Mouse (Mus musculus) limb, embryonic 13.5 days (tissue): Measurements from ENCODE around the gene Kirrel3. TPM values are rescaled to one million over a fixed set of nuclear protein-coding genes. Genes with fewer than 3 reads are reported as not detected.

Experiments used
- ATAC-seq: fragments of 200-750 bp; cut with Nextera tagmentation; 2 replicates; pipeline ENCODE4 v1.8.0; 2017; ENCODE audit warnings: low read depth, moderate number of reproducible peaks, moderate TSS enrichment; ENCODE audit not compliant: low FRiP score
- H3K27ac ChIP-seq: fragments of 300-500 bp; sonication (generic); 2 replicates; pipeline ENCODE4 v1.5.1; 2015; ENCODE audit warnings: inconsistent platforms, mild to moderate bottlenecking, moderate library complexity
- H3K27me3 ChIP-seq: fragments of 300-500 bp; sonication (generic); 2 replicates; pipeline ENCODE4 v1.6.1; 2015; ENCODE audit warnings: mild to moderate bottlenecking, inconsistent platforms
- H3K36me3 ChIP-seq: fragments of 300-500 bp; sonication (generic); 2 replicates; pipeline ENCODE4 v1.6.1; 2015; ENCODE audit warnings: inconsistent platforms, mild to moderate bottlenecking, moderate library complexity
- H3K4me1 ChIP-seq: fragments of 300-500 bp; sonication (generic); 2 replicates; pipeline ENCODE4 v1.6.1; 2015; ENCODE audit warnings: inconsistent platforms
- H3K4me2 ChIP-seq: fragments of 300-500 bp; sonication (generic); replicated peaks from 2 replicates; pipeline ENCODE4 v1.6.1; 2015; ENCODE audit warnings: inconsistent platforms, mild to moderate bottlenecking, moderate library complexity
- H3K4me3 ChIP-seq: fragments of 300-500 bp; sonication (generic); 2 replicates; pipeline ENCODE4 v1.5.1; 2015; ENCODE audit warnings: moderate library complexity, mild to moderate bottlenecking, inconsistent platforms
- H3K9ac ChIP-seq: fragments of 300-500 bp; sonication (generic); 2 replicates; pipeline ENCODE4 v1.6.1; 2015; ENCODE audit warnings: mild to moderate bottlenecking, inconsistent platforms
- H3K9me3 ChIP-seq: fragments of 300-500 bp; sonication (generic); 2 replicates; pipeline ENCODE4 v1.6.1; 2016; ENCODE audit warnings: inconsistent platforms
- WGBS: fragments of 180-500 bp; shearing (Covaris S2); methylation state at CpG from one replicate; pipeline ENCODE4 v1.1.7; 2015; 5-methylcytosine and 5-hydroxymethylcytosine counted together
- polyA plus RNA-seq: library from polyadenylated mRNA; unstranded; fragments of >200 nt; fragmentation: Nextera tagmentation; extraction: Ambion mirVana; gene quantifications from 2 replicates; pipeline ENCODE4 v1.2.1, GENCODE M21; 2015

Kirrel3 gene
- polyA plus RNA-seq = 20.8 and 22.0 TPM in 2 replicates

DNA sequence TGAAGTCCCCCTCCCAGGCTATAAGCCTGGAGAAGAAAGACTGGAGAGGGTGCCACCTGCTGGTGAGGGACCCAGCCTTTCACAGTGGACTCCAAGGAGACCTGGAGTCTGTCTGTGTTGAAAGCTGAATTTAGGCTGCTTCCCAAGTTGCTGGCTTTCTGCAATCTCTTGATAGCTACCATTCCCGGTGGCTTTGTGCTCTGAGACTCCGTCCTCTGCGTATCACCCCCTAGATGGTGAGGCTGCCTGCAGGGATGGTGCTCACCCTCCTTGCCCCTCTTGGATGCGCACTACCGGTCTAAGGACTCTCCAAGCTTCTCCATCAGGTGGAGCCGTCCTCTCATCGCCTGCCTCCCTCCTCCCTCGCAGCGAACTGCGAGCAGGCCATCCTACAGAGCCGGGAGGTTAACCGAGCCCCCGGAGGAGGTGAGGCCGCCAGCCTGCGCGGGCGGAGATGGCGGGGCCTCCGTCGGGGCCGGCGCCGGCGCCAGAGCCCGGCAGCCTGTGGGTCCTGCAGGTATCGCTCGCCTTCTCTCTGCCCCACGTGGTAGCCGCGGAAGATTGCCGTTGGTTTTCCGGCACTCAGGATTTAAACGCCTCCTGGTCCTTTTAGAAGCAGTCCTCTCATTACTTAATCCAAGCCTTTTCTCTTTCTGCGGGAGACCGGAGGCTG lies at the start of gene Kirrel3:
TSS of gene Kirrel3 (plus strand) at position 136 of the 673 bp plus-strand sequence.
- Histone ChIP-seq H3K4me2 (peak within 1 kb of the TSS; percentile 71), H3K27me3 (peaks cover 39% of the 10 kb centered on the region), H3K9me3 (no peaks in the 10 kb centered on the region), H3K9ac (peak within 1 kb of the TSS; percentile 73), H3K27ac (peak within 1 kb of the TSS; percentile 79), H3K4me1 (peaks cover 50% of the 10 kb centered on the region), H3K36me3 (no peaks in the 10 kb centered on the region), H3K4me3 (peak within 1 kb of the TSS; percentile 52)
- ATAC-seq = peak; percentile 80
- under 1% methylated on average over 35 of the region's 35 CpGs for WGBS

DNA sequence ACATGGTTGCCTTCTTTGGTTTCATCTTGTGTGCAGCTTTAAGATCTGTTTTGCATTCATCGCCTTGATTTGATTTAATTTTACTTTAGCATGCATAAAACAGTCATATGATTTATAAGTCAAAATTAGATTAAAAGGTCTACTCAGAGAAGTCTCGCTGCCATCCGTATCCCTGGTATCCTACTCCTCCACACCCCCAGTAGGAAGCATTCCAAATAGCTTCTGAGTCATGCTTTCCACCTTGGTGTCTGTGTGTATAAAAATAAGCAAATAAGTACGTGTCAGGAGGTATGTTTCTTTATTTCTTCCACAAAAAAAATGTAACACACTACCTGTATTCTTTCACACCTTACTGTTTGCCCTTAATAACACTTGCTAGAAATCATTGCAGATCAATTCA lies 45.0 kb upstream of the Kirrel3 start:
- no peaks in the 10 kb centered on the region for H3K9me3 ChIP-seq
- no peak overlapping the region for H3K27ac ChIP-seq
- no peak overlapping the region for H3K9ac ChIP-seq
- H3K27me3 ChIP-seq = no peaks in the 10 kb centered on the region
- whole genome bisulfite sequencing = 75% methylated on average over 4 of the region's 4 CpGs
- no peaks in the 10 kb centered on the region for H3K36me3 ChIP-seq
- H3K4me3 ChIP-seq = no peak overlapping the region
- ATAC-seq = no peak
- no peak overlapping the region for H3K4me2 ChIP-seq
- no peaks in the 10 kb centered on the region for H3K4me1 ChIP-seq

DNA sequence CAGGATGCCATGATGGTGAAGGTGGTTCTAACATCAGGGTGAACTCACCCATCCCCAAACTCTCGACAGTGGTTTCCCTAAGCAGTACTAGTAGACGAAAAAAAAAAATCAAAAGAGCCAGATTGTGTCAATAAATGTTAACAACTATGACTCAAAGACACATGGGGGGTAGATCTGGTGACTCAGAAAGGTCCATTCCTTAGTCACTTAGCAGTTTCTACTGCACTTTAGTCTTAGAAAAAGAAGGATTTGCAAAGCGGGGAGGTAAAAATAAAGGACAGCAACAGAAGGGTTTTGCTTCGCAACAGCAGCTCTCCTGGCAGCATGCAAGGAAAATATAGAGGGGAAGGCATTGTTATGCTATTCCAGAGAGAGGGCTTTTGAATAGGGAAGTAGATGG lies 41.7 kb upstream of the Kirrel3 start:
- no peak for ATAC-seq
- peaks cover 10% of the 10 kb centered on the region; the same call in 1 of the 2 replicates for H3K4me1 ChIP-seq
- 69% methylated on average over 4 of the region's 4 CpGs for WGBS
- no peaks in the 10 kb centered on the region for H3K36me3 ChIP-seq
- H3K9me3 ChIP-seq = no peaks in the 10 kb centered on the region
- H3K9ac ChIP-seq = no peak overlapping the region
- H3K27ac ChIP-seq = no peak overlapping the region
- no peaks in the 10 kb centered on the region for H3K27me3 ChIP-seq
- H3K4me2 ChIP-seq = no peak overlapping the region
- no peak overlapping the region for H3K4me3 ChIP-seq

DNA sequence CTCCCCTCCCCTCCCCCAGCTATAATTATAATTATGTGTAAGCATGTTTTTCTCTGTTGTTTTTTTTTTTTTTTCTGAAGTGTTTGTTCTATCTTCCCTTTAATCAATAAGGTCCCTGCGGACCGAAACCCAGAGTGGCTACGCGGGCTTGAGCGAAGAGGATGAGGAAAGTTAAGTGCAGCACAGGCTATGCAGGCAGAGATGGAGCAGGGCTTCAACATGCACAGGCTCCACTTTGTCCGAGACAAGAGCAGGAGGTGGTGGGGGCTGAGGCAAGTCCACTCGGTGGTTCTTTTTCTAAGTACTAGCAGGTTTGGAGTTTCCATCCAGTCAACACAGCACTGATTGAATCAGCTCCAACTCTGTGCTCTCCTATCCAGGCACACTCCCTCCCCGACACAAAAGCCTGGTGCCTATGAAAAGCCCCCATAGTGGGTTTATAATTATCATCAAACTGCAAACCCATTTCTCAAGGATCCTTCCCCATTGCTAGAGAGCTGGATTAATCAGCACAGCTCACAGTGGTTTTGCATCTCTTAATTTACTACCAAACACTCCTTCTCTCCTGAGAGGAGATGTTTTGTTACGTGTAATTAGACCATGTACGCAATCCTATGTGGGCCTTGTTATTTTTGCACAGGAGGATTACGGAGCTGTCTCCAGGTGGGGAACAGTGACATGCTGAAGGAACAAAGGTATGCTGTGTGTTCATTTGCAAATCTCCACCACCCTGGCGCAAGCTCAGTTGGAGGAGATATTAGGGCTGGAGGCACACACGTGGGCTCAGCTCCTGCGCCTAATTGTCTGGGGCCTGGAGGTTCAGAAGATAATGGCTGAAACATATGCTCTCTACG lies 39.0 kb upstream of the Kirrel3 start:
- Histone ChIP-seq H3K9me3 (peaks cover 2% of the 10 kb centered on the region; the same call in 1 of the 2 replicates), H3K4me2 (no peak overlapping the region), H3K36me3 (no peaks in the 10 kb centered on the region), H3K9ac (no peak overlapping the region), H3K4me3 (no peak overlapping the region), H3K27ac (no peak overlapping the region), H3K4me1 (peaks cover 10% of the 10 kb centered on the region; the same call in 1 of the 2 replicates), H3K27me3 (no peaks in the 10 kb centered on the region)
- WGBS = 59% methylated on average over 15 of the region's 15 CpGs
- no peak for ATAC-seq

DNA sequence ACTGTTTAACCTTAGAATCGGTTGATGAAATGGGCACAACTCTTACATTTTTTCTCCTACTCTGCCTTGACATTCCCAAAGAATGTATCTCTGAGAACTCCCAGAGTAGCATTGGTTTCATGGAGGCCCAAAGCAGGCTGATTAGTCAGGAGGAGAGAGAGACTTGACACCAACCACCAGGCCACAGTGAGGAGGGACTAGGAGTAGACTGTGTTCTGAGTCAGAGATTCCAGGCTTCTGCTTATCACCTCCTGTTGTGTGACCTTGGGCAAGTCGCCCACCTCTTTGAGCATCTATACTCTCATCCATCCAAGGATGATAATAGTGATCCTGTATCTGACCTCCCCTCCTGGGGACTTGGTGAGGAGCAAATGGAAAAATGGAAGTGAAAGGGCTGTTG lies 38.0 kb upstream of the Kirrel3 start:
- Histone ChIP-seq H3K27ac (no peak overlapping the region), H3K9me3 (peaks cover 2% of the 10 kb centered on the region; the same call in 1 of the 2 replicates), H3K4me3 (no peak overlapping the region), H3K4me1 (peaks cover 10% of the 10 kb centered on the region; the same call in 1 of the 2 replicates), H3K27me3 (no peaks in the 10 kb centered on the region), H3K9ac (no peak overlapping the region), H3K4me2 (no peak overlapping the region), H3K36me3 (no peaks in the 10 kb centered on the region)
- 91% methylated on average over 2 of the region's 2 CpGs for WGBS
- ATAC-seq = no peak

DNA sequence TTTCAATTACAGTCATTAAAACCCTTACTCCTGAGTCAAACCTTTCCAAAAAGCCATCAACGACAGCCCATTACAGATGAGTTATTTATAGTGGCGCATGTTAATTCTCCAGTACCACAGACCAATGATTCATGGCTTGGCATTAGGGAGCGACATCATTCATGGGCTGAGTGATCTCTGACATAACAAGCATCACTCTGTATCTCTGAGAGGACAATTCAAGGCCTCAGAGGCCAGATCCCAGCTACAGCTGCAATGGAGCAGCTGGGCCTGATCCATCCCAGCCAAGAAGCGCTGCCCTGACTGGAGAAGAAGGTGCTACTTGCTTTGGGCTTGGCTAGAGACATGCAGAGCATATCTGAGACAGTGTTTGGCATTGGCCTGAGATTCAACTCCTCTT lies 37.2 kb upstream of the Kirrel3 start:
- H3K27ac ChIP-seq = no peak overlapping the region
- no peak overlapping the region for H3K4me3 ChIP-seq
- ATAC-seq = no peak
- H3K9me3 ChIP-seq = peaks cover 2% of the 10 kb centered on the region; the same call in 1 of the 2 replicates
- 78% methylated on average over 4 of the region's 4 CpGs for WGBS
- H3K4me1 ChIP-seq = peaks cover 10% of the 10 kb centered on the region; the same call in 1 of the 2 replicates
- H3K9ac ChIP-seq = no peak overlapping the region
- no peaks in the 10 kb centered on the region for H3K36me3 ChIP-seq
- no peak overlapping the region for H3K4me2 ChIP-seq
- no peaks in the 10 kb centered on the region for H3K27me3 ChIP-seq

DNA sequence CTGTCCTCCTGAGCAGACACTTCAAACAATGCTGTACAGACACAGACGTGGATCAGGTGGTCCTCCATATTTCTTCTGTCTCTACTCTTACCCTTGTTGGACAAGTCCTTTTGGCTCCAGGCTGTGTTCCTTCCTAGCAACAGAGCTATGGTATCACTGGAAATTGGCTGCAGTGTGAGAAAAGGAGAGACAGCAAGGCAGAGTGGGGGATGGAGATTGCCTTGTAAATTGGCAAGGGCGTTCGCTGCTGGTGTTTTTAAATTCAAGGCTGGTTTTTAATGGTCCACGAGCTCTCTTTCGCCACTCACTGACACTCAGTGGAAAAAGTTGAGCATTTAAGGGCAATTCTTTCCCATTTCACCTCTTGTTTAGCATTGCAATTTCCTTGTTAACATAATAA lies 27.5 kb upstream of the Kirrel3 start:
- Histone ChIP-seq H3K27ac (no peak overlapping the region), H3K36me3 (no peaks in the 10 kb centered on the region), H3K4me3 (no peak overlapping the region), H3K9me3 (no peaks in the 10 kb centered on the region), H3K4me2 (no peak overlapping the region), H3K27me3 (no peaks in the 10 kb centered on the region), H3K9ac (no peak overlapping the region), H3K4me1 (no peaks in the 10 kb centered on the region)
- 50% methylated on average over 5 of the region's 5 CpGs for WGBS
- no peak for ATAC-seq

DNA sequence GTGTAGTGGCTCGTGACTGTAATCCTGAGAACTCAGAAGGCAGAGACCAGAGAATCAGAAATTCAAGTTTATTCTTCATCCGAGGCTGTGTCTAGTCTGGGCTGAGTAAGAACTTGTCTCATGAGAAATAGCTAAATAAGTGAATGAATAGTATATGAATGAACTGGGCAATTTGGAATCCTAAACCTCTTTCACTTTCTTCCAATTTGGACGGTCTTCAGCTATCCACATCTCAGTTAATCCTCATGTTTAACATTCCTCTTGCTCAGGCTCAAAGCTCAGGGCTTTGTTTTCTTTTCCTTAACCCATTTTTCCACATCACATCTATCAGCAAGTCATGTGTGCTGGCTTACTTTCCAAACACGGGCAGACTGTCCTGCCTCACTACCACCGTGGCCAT lies 25.7 kb upstream of the Kirrel3 start:
- Histone ChIP-seq H3K4me3 (no peak overlapping the region), H3K9me3 (no peaks in the 10 kb centered on the region), H3K27me3 (no peaks in the 10 kb centered on the region), H3K36me3 (no peaks in the 10 kb centered on the region), H3K4me2 (no peak overlapping the region), H3K4me1 (no peaks in the 10 kb centered on the region), H3K27ac (no peak overlapping the region), H3K9ac (no peak overlapping the region)
- 72% methylated on average over 5 of the region's 5 CpGs for WGBS
- ATAC-seq = no peak

DNA sequence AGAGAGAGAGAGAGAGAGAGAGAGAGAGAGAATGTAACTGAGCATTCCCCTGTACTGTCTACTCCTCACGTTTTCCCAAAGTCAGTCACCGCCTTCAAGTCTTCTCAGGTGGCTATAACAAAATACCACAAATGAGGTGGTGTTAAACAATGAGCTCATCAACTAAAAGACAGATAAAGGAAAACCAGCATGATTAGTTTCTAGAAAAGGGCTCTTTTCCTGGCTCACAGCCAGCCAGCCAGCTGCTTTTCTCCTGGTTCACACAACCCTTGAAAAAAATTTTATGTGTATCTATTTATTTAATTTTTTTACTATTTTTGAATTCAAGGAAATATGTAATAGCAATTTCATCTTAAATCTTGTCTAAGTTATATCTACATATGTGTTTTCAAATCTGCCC lies 22.0 kb upstream of the Kirrel3 start:
- no peak overlapping the region for H3K27ac ChIP-seq
- no peak for ATAC-seq

DNA sequence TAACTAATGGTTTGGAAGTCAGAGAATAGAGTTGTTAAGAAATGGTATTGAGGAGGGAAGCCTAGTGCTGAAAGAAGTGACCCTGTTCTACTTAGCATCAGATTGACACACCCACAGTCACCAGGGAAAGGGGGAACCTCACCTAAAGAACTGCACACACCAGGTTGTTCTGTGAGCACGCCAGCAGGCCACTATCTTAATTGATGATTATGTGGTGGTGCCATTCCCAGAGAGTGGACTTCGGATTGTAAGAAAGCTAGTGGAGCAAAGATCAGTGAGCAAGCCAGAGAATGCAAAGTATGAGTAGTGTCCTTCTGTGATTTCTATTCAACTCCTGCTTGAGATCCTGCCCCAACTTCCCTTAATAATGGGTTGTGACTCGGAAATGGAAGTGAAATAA lies 19.6 kb upstream of the Kirrel3 start:
- no peaks in the 10 kb centered on the region for H3K36me3 ChIP-seq
- no peaks in the 10 kb centered on the region for H3K4me1 ChIP-seq
- H3K27ac ChIP-seq = no peak overlapping the region
- H3K4me3 ChIP-seq = no peak overlapping the region
- no peak overlapping the region for H3K4me2 ChIP-seq
- no peaks in the 10 kb centered on the region for H3K27me3 ChIP-seq
- WGBS = 67% methylated on average over 3 of the region's 3 CpGs
- no peaks in the 10 kb centered on the region for H3K9me3 ChIP-seq
- ATAC-seq = no peak
- H3K9ac ChIP-seq = no peak overlapping the region

More for the DNA sequence above, 22.0 kb upstream of the Kirrel3 start:
- Histone ChIP-seq H3K9me3 (no peaks in the 10 kb centered on the region), H3K4me3 (no peak overlapping the region), H3K4me1 (no peaks in the 10 kb centered on the region), H3K9ac (no peak overlapping the region), H3K36me3 (no peaks in the 10 kb centered on the region), H3K27me3 (no peaks in the 10 kb centered on the region), H3K4me2 (no peak overlapping the region)
- 69% methylated on average over 2 of the region's 2 CpGs for WGBS

DNA sequence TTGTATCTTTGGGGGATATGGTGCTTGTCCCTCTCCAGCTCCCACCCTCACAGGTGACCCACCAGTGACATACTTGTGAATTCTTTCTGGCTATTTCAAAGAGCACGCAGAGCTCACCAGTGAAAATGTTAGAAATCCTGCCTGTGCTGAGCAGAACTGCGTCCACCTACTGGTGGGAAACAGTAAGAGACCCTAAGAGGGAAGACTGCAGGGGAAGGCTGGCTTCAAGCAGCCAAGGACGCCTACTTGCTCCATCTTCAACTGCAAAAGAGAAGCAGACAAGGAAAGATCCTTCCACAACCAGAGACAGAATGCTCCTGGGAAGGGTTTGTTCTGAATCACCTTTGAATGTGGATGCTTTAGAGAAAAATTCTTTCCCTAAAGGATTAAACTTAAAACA lies 16.5 kb upstream of the Kirrel3 start:
- Histone ChIP-seq H3K4me1 (no peaks in the 10 kb centered on the region), H3K27me3 (no peaks in the 10 kb centered on the region), H3K4me3 (no peak overlapping the region), H3K4me2 (no peak overlapping the region), H3K9me3 (no peaks in the 10 kb centered on the region), H3K9ac (no peak overlapping the region), H3K27ac (no peak overlapping the region), H3K36me3 (no peaks in the 10 kb centered on the region)
- no peak for ATAC-seq
- WGBS = 84% methylated on average over 3 of the region's 3 CpGs

DNA sequence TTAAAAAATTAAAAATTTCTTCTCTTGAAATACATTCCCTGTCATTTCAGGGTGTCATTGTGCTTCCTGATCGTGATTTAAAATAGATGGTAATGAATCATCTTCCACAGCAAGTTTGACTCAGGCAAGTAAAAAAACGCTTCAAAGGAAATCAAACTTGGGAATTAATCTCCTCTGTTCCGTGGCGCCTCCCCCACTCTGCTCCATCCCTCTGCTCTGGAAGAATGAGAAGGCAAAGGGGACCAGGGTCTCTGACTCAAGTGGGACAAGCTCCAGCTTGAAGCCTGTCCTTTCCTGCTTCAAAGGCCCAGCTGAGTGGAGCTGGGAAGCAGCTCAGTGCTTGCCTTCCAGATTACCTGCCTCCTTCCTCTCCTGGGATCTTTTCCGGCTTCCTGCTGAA lies 9.5 kb upstream of the Kirrel3 start:
- WGBS = 34% methylated on average over 5 of the region's 5 CpGs
- Histone ChIP-seq H3K9me3 (no peaks in the 10 kb centered on the region), H3K36me3 (no peaks in the 10 kb centered on the region), H3K27ac (no peak overlapping the region), H3K4me1 (peaks cover 5% of the 10 kb centered on the region), H3K9ac (no peak overlapping the region), H3K4me3 (no peak overlapping the region), H3K27me3 (no peaks in the 10 kb centered on the region), H3K4me2 (no peak overlapping the region)
- no peak for ATAC-seq
